Mouse (Mus musculus): ENCODE results near the gene Zranb2.

The Zranb2 gene

DNA sequence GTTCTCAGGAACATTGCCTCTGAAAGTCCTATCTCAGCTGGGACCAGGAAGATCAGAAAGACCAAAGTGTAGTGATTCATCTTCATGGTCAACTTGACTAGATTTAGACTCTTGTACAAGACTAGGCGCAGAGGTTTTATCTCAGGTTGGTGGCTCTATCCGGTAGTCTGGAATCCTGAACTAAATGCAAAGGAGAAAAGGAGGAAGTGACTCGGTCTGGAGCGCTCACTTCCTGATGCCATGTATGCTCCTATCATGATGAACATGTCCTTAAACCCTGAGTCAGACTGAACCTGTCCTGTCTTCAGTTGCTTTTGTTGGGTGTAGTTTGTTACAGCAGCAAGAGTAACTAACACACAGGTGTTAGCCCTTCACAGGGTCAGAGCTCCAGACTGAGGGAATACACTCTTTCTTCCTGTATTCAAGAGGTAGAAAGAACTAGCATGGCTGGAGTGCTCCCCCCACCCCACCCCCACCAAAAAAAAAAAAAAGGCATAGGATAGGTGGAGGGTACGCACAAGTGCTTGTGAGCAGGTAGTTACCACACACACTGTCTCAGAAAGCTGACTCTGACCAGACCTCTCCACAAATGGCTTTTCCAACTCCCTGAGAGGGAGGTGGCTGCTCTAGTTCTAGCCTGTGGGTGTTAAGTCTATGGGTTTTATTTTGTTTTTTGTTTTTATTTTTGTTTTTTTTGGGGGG lies 44.7 kb downstream of the Zranb2 start:
- DNase-seq (ENCODE audit: low spot score in 2 of 2) = no peak

DNA sequence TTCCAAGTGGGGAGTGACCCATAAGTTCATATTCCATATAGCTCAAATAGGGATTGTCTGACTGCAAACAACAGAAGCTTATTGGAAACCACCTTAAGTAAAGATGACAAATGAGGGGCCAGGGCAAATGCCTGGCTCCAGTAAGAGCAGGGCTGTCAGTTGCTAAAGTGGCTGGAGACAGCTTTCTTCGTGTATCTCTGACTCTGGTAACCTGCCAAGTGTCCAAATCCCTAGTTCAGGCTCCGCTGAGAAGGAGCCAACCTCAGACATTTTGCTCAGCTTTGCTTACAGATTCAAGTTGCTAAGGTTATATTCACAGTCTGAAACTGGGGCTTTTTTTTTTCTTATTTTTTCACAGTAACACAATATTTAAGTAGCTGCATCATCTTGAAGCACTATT lies 45.4 kb downstream of the Zranb2 start:
- DNase-seq (ENCODE audit: low spot score in 2 of 2) = no peak

GRCm38 (mm10) chr3:157580299-157580698 lies 46.3 kb downstream of the Zranb2 start:
- DNase-seq (ENCODE audit: low spot score in 2 of 2) = no peak

DNA sequence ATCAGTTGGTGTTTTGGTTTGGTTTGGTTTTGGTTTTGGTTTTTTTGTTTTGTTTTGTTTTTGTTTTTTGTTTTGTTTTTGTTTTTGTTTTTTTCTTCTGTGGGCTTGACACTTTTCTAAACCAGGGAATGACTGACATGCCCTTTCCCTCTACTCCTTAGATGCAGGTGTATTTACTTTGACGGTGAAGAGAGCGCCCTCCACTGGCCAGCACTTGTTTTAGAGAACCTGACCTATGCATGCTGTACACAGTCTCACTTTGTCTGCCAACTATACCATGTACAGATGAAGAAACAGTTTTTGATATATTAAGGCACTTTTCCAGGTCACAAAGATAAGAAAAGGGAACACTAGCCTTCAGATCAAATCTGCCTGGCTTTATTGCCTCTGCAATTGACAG lies 47.8 kb downstream of the Zranb2 start:
- DNase-seq (ENCODE audit: low spot score in 2 of 2) = no peak

DNA sequence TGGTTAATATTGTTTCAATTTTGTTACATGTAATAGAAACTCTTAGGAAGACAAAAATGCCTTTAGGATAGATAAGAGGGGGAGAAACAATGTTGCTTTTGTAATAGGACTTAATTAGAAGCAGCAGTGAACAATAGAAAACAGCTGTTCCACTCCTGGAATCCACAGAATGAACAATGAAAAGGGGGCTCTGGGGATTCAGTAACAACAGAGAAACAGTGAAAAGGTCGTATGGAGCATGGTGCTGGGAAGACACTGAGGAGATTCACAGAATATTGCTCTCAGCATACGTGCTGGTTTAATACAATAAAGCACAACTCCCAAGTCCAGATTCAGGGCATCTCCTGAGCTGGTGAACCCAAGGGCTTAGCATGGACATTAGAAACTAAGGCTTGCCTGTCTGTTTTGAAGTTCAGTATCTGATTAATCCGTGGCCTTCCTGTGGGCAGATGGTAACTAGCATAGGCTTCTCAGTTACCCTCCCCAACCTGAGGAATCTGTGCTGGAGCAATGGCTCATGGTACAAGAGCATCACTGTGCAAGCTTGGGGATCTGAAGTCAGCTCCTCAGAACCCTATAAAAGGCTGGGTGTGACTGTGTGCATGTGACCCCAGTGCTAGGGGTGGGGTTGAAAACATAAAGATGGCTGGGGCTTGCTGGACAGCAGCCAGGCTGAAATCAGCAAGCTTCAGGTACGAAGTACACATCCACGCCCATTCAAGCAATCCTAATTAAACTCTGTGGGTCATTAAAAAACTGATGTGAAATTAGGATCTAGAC lies 48.9 kb downstream of the Zranb2 start:
- DNase-seq (ENCODE audit: low spot score in 2 of 2) = no peak

- no peak for DNase-seq (ENCODE audit: low spot score in 2 of 2)
Observed at GRCm38 (mm10) chr3:157597837-157598379, 63.9 kb downstream of the Zranb2 start.

Measured in heart, adult 9 months (tissue).